Mouse (Mus musculus): ENCODE data around the gene Tgds. TPM values are rescaled to one million over a fixed set of nuclear protein-coding genes. Genes with fewer than 3 reads are reported as not detected.

The Tgds gene
- polyA plus RNA-seq, 1 experiment: 34.5 TPM

DNA sequence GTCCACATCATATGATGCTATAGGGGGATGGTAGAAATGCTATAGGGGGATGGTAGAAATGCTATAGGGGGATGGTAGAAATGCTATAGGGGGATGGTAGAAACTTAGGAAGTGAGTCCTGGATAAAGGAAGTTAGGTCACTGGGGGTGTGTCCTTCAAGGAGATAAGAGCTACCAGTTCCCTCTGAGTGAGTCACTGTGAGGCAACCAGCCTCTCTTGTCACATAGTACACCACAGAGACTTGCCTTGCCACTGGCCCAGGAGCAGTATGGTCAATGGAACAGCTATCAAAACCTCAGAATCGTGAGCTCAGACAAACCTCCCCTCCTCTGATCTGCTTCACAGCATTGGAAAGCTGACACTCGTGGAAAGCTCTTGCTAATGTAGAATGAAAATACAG lies 34.3 kb downstream of the Tgds start:
- no peaks in the 10 kb centered on the region for H3K4me1 ChIP-seq (ENCODE audit: control insufficient read depth, insufficient read depth, low read length)
- TF ChIP-seq CTCF (IDR thresholded peaks at IDR 0.05; ENCODE audit: low read depth, low read length) (no peak), POLR2A (IDR thresholded peaks at IDR 0.05; ENCODE audit: insufficient read depth, low read length) (no peak), EP300 (IDR thresholded peaks at IDR 0.05; ENCODE audit: insufficient read depth, low read depth, low read length) (no peak)
- H3K4me3 ChIP-seq (ENCODE audit: low read depth, low read length): no peak overlapping the region
- H3K36me3 ChIP-seq (ENCODE audit: control insufficient read depth, insufficient read depth, low read length, poor library complexity, severe bottlenecking): no peaks in the 10 kb centered on the region
- H3K27ac ChIP-seq (ENCODE audit: insufficient read depth, low read length): no peak overlapping the region
- no peaks in the 10 kb centered on the region; the same call in 1 of the 2 replicates for H3K27me3 ChIP-seq (ENCODE audit: control insufficient read depth, insufficient read depth, low read length, poor library complexity, severe bottlenecking)
- H3K9ac ChIP-seq (ENCODE audit: low read depth, poor library complexity, severe bottlenecking): no peak overlapping the region
- no peaks in the 10 kb centered on the region for H3K9me3 ChIP-seq (replicated peaks; ENCODE audit: control insufficient read depth, insufficient read depth, low read length, poor library complexity, severe bottlenecking)

- Histone ChIP-seq H3K4me1 (ENCODE audit: control insufficient read depth, insufficient read depth, low read length) (no peaks in the 10 kb centered on the region), H3K27me3 (ENCODE audit: control insufficient read depth, insufficient read depth, low read length, poor library complexity, severe bottlenecking) (no peaks in the 10 kb centered on the region), H3K9ac (ENCODE audit: low read depth, poor library complexity, severe bottlenecking) (peak overlapping the region; percentile 49), H3K4me3 (ENCODE audit: low read depth, low read length) (peak overlapping the region; percentile 89), H3K36me3 (ENCODE audit: control insufficient read depth, insufficient read depth, low read length, poor library complexity, severe bottlenecking) (no peaks in the 10 kb centered on the region), H3K9me3 (replicated peaks; ENCODE audit: control insufficient read depth, insufficient read depth, low read length, poor library complexity, severe bottlenecking) (no peaks in the 10 kb centered on the region), H3K27ac (ENCODE audit: insufficient read depth, low read length) (no peak overlapping the region)
- TF ChIP-seq POLR2A (IDR thresholded peaks at IDR 0.05; ENCODE audit: insufficient read depth, low read length): no peak
- no peak for TF ChIP-seq CTCF (IDR thresholded peaks at IDR 0.05; ENCODE audit: low read depth, low read length)
Observed at GRCm38 (mm10) chr14:118089806-118090392, 42.7 kb downstream of the Tgds start.

DNA sequence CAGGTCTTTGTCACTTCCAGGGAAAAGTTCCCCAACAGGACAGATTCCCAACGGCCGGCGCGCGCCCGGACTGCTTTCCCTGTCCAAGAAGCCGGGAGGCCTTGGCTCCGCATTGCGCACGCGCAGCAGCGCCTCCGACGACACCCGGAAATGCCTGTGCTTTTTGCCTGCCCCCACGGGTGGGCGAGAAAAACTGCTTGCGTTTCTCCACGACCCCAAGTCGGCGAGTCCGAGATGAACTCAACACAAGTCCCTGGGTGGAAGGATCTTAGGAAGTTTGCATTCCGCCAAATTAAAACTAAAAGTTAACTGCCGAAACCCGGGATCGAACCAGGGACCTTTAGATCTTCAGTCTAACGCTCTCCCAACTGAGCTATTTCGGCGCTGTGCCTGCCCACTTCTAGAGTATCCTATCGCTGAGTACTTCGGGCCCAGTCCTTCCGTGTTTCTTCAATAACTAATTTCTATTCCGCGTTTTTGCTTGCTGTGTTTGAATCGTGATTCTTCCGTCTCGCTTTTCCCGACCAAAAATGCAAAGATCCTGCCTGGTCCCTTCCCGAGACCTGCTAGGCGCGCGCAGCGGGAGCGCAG lies 43.2 kb downstream of the Tgds start:
- no peaks in the 10 kb centered on the region for H3K36me3 ChIP-seq (ENCODE audit: control insufficient read depth, insufficient read depth, low read length, poor library complexity, severe bottlenecking)
- peak overlapping the region; percentile 49 for H3K9ac ChIP-seq (ENCODE audit: low read depth, poor library complexity, severe bottlenecking)
- TF ChIP-seq CTCF (IDR thresholded peaks at IDR 0.05; ENCODE audit: low read depth, low read length): no peak
- no peak for TF ChIP-seq POLR2A (IDR thresholded peaks at IDR 0.05; ENCODE audit: insufficient read depth, low read length)
- TF ChIP-seq EP300 (IDR thresholded peaks at IDR 0.05; ENCODE audit: insufficient read depth, low read depth, low read length): no peak
- peak overlapping the region; percentile 89 for H3K4me3 ChIP-seq (ENCODE audit: low read depth, low read length)
- no peaks in the 10 kb centered on the region for H3K4me1 ChIP-seq (ENCODE audit: control insufficient read depth, insufficient read depth, low read length)
- H3K9me3 ChIP-seq (replicated peaks; ENCODE audit: control insufficient read depth, insufficient read depth, low read length, poor library complexity, severe bottlenecking): no peaks in the 10 kb centered on the region
- no peak overlapping the region for H3K27ac ChIP-seq (ENCODE audit: insufficient read depth, low read length)
- H3K27me3 ChIP-seq (ENCODE audit: control insufficient read depth, insufficient read depth, low read length, poor library complexity, severe bottlenecking): no peaks in the 10 kb centered on the region

DNA sequence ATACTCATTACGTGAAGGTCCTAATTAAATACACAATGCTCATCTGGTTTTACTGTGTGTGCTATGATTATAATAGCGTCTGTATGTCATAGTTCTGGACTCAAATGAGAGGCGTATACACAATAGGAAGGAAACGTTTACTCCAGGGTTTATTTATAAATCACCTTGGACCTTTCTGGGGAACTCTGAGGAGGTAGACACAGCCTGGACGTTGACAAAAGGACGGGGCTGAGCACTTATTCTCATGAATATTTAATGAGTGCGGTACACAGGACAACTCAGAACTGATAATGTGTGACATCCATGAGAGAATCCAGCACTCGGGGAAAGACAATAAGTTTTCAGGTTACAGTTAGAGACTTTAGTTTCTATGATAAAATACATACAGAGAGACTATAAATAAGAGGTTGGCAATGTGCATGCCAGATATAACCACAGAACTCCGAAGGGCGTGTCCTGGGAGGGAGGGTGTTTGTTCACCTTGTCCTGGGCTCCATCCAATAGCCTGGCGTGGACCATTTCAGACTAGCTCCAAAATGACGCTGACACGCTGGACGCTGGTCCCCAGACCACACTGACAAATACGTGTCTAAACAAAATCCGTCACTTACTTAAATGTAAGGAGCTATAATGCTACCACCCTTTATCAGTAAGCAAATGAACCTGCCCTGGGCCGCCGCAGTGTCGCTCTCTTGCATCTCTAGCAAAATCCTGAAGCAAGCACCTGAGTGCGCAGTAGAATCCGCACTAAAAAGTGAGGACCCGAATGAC lies 43.9 kb downstream of the Tgds start:
- peak overlapping the region; percentile 89 for H3K4me3 ChIP-seq (ENCODE audit: low read depth, low read length)
- TF ChIP-seq EP300 (IDR thresholded peaks at IDR 0.05; ENCODE audit: insufficient read depth, low read depth, low read length) (no peak), CTCF (IDR thresholded peaks at IDR 0.05; ENCODE audit: low read depth, low read length) (no peak), POLR2A (IDR thresholded peaks at IDR 0.05; ENCODE audit: insufficient read depth, low read length) (no peak)
- no peak overlapping the region for H3K27ac ChIP-seq (ENCODE audit: insufficient read depth, low read length)

GRCm38 (mm10) chr14:118086271-118087035 lies 46.1 kb downstream of the Tgds start:
- Histone ChIP-seq H3K27ac (ENCODE audit: insufficient read depth, low read length) (no peak overlapping the region), H3K9ac (ENCODE audit: low read depth, poor library complexity, severe bottlenecking) (no peak overlapping the region), H3K9me3 (replicated peaks; ENCODE audit: control insufficient read depth, insufficient read depth, low read length, poor library complexity, severe bottlenecking) (no peaks in the 10 kb centered on the region), H3K27me3 (ENCODE audit: control insufficient read depth, insufficient read depth, low read length, poor library complexity, severe bottlenecking) (no peaks in the 10 kb centered on the region), H3K4me3 (ENCODE audit: low read depth, low read length) (no peak overlapping the region), H3K36me3 (ENCODE audit: control insufficient read depth, insufficient read depth, low read length, poor library complexity, severe bottlenecking) (no peaks in the 10 kb centered on the region), H3K4me1 (ENCODE audit: control insufficient read depth, insufficient read depth, low read length) (no peaks in the 10 kb centered on the region)
- TF ChIP-seq EP300 (IDR thresholded peaks at IDR 0.05; ENCODE audit: insufficient read depth, low read depth, low read length): no peak
- TF ChIP-seq CTCF (IDR thresholded peaks at IDR 0.05; ENCODE audit: low read depth, low read length): no peak
- TF ChIP-seq POLR2A (IDR thresholded peaks at IDR 0.05; ENCODE audit: insufficient read depth, low read length): no peak

More for the DNA sequence above, 43.9 kb downstream of the Tgds start:
- Histone ChIP-seq H3K4me1 (ENCODE audit: control insufficient read depth, insufficient read depth, low read length) (no peaks in the 10 kb centered on the region), H3K9ac (ENCODE audit: low read depth, poor library complexity, severe bottlenecking) (peak overlapping the region; percentile 49), H3K9me3 (replicated peaks; ENCODE audit: control insufficient read depth, insufficient read depth, low read length, poor library complexity, severe bottlenecking) (no peaks in the 10 kb centered on the region), H3K27me3 (ENCODE audit: control insufficient read depth, insufficient read depth, low read length, poor library complexity, severe bottlenecking) (no peaks in the 10 kb centered on the region), H3K36me3 (ENCODE audit: control insufficient read depth, insufficient read depth, low read length, poor library complexity, severe bottlenecking) (no peaks in the 10 kb centered on the region)
